Mouse (Mus musculus): ENCODE measurements around the gene Gdf1.

DNA sequence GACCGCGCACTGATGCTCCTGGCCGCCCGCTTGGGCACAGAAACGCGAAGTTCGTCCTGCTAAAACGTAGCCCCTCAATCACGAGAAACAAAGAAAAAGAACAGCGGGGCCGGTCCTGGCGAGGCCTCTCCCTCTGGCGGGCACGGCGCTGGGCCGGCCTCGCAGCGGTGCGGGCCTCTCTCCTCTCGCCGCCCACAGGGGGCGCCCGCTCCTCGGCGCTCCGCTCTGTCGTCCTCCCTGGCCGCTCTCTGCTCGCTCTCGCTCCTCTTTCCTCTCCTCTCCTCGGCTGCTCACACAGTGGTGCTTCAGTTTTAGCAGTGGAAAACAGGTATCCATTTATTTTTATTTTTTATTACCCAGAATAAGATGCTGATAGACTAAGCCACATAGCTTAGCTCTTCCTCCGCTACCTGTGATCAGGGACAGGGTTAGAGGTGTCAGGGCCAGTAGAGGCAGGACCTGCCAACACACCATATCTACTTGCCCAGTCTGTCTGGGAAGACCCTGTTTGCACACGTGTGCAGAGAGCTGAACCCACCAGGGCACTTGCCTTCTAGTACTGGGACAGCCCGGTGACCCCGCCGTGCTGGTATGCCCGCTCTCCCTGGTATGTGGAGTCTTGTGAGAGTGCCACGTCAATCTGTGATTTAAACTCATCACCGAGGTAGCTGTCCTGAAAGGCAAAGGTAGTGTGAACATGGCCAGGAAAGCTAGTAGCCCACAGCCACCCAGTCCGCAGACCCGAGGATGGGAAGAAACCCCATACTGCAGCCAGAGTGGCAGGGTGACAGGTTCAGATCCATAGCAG, 2.7 kb downstream of the Gdf1 start:
- TF ChIP-seq CTCF (IDR thresholded peaks at IDR 0.05; ENCODE audit: low read depth) (peak; percentile 71), EP300 (IDR thresholded peaks at IDR 0.05; ENCODE audit: low read depth) (no peak)
